Mouse (Mus musculus): ENCODE results near the gene Rabggta.

The Rabggta gene

GRCm38 (mm10) chr14:55701131-55701530 is 20.9 kb downstream of the Rabggta start:
- in situ Hi-C loops (cut with MboI, MseI) = no loop called here

GRCm38 (mm10) chr14:55697226-55697625 is 24.8 kb downstream of the Rabggta start:
- in situ Hi-C loops (cut with MboI, MseI) = no loop called here

GRCm38 (mm10) chr14:55689433-55689832 is 32.6 kb downstream of the Rabggta start:
- in situ Hi-C loops (cut with MboI, MseI) = no loop called here

- in situ Hi-C loops (cut with MboI, MseI) = loop anchor here (5.0 kb wide), 1 partner anchor 60 kb away; no protein-coding TSS in a partner anchor
Observed at GRCm38 (mm10) chr14:55682118-55682493, 40.0 kb downstream of the Rabggta start.

- in situ Hi-C loops (cut with MboI, MseI) = loop anchor here (5.0 kb wide), 1 partner anchor 61 kb away; no protein-coding TSS in a partner anchor
Observed at GRCm38 (mm10) chr14:55681160-55682117, 40.6 kb downstream of the Rabggta start, which contains the start of gene Tinf2. Gene Tinf2 (minus strand): TSS chr14:55681820.

GRCm38 (mm10) chr14:55677615-55678014 is 44.4 kb downstream of the Rabggta start:
- in situ Hi-C loops (cut with MboI, MseI) = no loop called here

GRCm38 (mm10) chr14:55672741-55673060 is 49.4 kb downstream of the Rabggta start:
- in situ Hi-C loops (cut with MboI, MseI) = no loop called here

GRCm38 (mm10) chr14:55671833-55672740 is 50.0 kb downstream of the Rabggta start, which contains the start of the genes Gmpr2 and Nedd8:
Gene Gmpr2 (plus strand): TSS chr14:55671941.
Gene Nedd8 (minus strand): TSS chr14:55672124.
- in situ Hi-C loops (cut with MboI, MseI) = no loop called here

GRCm38 (mm10) chr14:55671486-55671832 is 50.6 kb downstream of the Rabggta start:
- in situ Hi-C loops (cut with MboI, MseI) = no loop called here
